In genomic region chr15:80685603-80685895, GRCm38 (mm10) we compare ENCODE assay signal across 12 mouse cellular contexts. TPM values are rescaled to one million over a fixed set of nuclear protein-coding genes. Genes with fewer than 3 reads are reported as not detected.
DNase-seq lines count a peak whose midpoint lies in the region; ATAC-seq lines count a peak whose summit lies in the region.
"Had no signal": no experiment of that assay in that cellular context is flagged by ENCODE, and none has a peak within 500 bp of the region (broad histone marks: within the 10 kb centered on the region; RNA-seq: fewer than 3 reads in every experiment).

No protein-coding gene starts in this region.

- H3K27ac ChIP-seq in forebrain, embryonic 13.5 days = no peak overlapping the region
- H3K27ac ChIP-seq in midbrain, embryonic 10.5 days (replicated peaks) = peak overlapping the region; percentile 69
- H3K27ac ChIP-seq: heart, embryonic 13.5 days had no signal

- H3K4me2 ChIP-seq in forebrain, embryonic 13.5 days = peak overlapping the region; percentile 2; the same call in 1 of the 2 replicates
- H3K4me2 ChIP-seq: heart, embryonic 13.5 days had no signal

- ATAC-seq in forebrain, embryonic 13.5 days = no peak
- ATAC-seq: CD4-positive, CD25-positive, alpha-beta regulatory T cell, adult 4 months; inflammation-experienced regulatory T-cells, adult 6 months had no signal

- H3K4me3 ChIP-seq in forebrain, embryonic 13.5 days = no peak overlapping the region
- 0 out of 2 replicates have a peak overlapping the region, but pooled peaks have one; percentile 11 for H3K4me3 ChIP-seq in midbrain, embryonic 10.5 days
- H3K4me3 ChIP-seq: heart, embryonic 13.5 days had no signal

- WGBS in forebrain, embryonic 13.5 days = 36% methylated on average over 7 of the region's 7 CpGs
- WGBS in midbrain, embryonic 10.5 days = 37% methylated on average over 7 of the region's 7 CpGs

- peaks cover 31% of the 10 kb centered on the region for H3K4me1 ChIP-seq in forebrain, embryonic 13.5 days
- H3K4me1 ChIP-seq in midbrain, embryonic 10.5 days = peaks cover 41% of the 10 kb centered on the region

- no peaks in the 10 kb centered on the region for H3K27me3 ChIP-seq in forebrain, embryonic 13.5 days
- peaks cover 36% of the 10 kb centered on the region for H3K27me3 ChIP-seq in midbrain, embryonic 10.5 days (ENCODE audit: low read depth, poor library complexity, severe bottlenecking)

- peak; percentile 47 to 61 for DNase-seq in kidney, postnatal 4 days
- no peak for DNase-seq in kidney, postnatal 14 days
- peak; percentile 31 for DNase-seq in embryo, embryonic 11 days
- no peak for DNase-seq in midbrain, embryonic 10.5 days (ENCODE audit: low spot score)
- no peak for DNase-seq in testis, postnatal 14 days (ENCODE audit: low spot score)
- no peak for DNase-seq in heart, adult 8-10 months (ENCODE audit: low spot score)
- no peak for DNase-seq in urinary bladder, adult 2 months (ENCODE audit: low spot score)
- DNase-seq: spleen, adult 18-20 months had no signal

- H3K36me3 ChIP-seq in forebrain, embryonic 13.5 days (ENCODE audit: poor library complexity, severe bottlenecking) = no peaks in the 10 kb centered on the region
- no peaks in the 10 kb centered on the region for H3K36me3 ChIP-seq in midbrain, embryonic 10.5 days
- H3K36me3 ChIP-seq: heart, embryonic 13.5 days had no signal

- H3K9ac ChIP-seq in forebrain, embryonic 13.5 days = no peak overlapping the region
- H3K9ac ChIP-seq: heart, embryonic 13.5 days had no signal

- H3K9me3 ChIP-seq in forebrain, embryonic 13.5 days (replicated peaks) = no peaks in the 10 kb centered on the region
- H3K9me3 ChIP-seq in midbrain, embryonic 10.5 days (replicated peaks) = no peaks in the 10 kb centered on the region
- H3K9me3 ChIP-seq: heart, embryonic 13.5 days had no signal

RNA-seq across cellular contexts. Expression of gene Fam83f, which starts 13.9 kb away (rescaled TPM):
- polyA plus RNA-seq in forebrain, embryonic 13.5 days (2015; fragmentation: Nextera tagmentation; extraction: Ambion mirVana) = 0.09 TPM in 1 of 2 replicates, not detected in the other
- 0.26 and 0.64 TPM in 2 replicates for polyA plus RNA-seq in midbrain, embryonic 10.5 days (2016; fragmentation: Nextera tagmentation; extraction: Ambion mirVana)
- total RNA-seq in heart, adult 8-10 months (2022) = under 1 TPM in 1 of 4 experiments, not detected in 3; 0.09 TPM
- polyA plus RNA-seq in urinary bladder, adult 2 months (2012; rRNA removed) = 18.5 and 19.9 TPM in 2 replicates
- polyA plus RNA-seq: inflammation-experienced regulatory T-cells, adult 6 months had no signal

RNA-seq across cellular contexts. Expression of gene Tnrc6b, which starts 25.6 kb away (rescaled TPM):
- 37.2 and 41.0 TPM in 2 replicates for polyA plus RNA-seq in forebrain, embryonic 13.5 days (2015; fragmentation: Nextera tagmentation; extraction: Ambion mirVana)
- 43.5 and 54.7 TPM in 2 replicates for polyA plus RNA-seq in midbrain, embryonic 10.5 days (2016; fragmentation: Nextera tagmentation; extraction: Ambion mirVana)
- total RNA-seq in heart, adult 8-10 months (2022) = 10 to 100 TPM; 48.4 to 52.2 (median 48.9) TPM
- 7.8 and 12.6 TPM in 2 replicates for polyA plus RNA-seq in urinary bladder, adult 2 months (2012; rRNA removed)

Comparison
In these comparisons a context has a peak if more than half of its experiments do, and no peak if none do; other contexts are left out.
1. DNase-seq: peak in kidney, postnatal 4 days (2 of 2) and embryo, embryonic 11 days (single experiment); none in kidney, postnatal 14 days (single experiment), midbrain, embryonic 10.5 days (single experiment), testis, postnatal 14 days (single experiment), heart, adult 8-10 months (single experiment) and urinary bladder, adult 2 months (single experiment).
2. RNA of gene Fam83f, which starts 13.9 kb away (polyA plus RNA-seq): 18.5 to 19.9 TPM in urinary bladder, adult 2 months; 0.26 to 0.64 TPM in midbrain, embryonic 10.5 days and 0.09 TPM in forebrain, embryonic 13.5 days; every median in the first group is over 10 times any median in the second.